Mouse (Mus musculus): ENCODE data around the gene Trpv5.

DNA sequence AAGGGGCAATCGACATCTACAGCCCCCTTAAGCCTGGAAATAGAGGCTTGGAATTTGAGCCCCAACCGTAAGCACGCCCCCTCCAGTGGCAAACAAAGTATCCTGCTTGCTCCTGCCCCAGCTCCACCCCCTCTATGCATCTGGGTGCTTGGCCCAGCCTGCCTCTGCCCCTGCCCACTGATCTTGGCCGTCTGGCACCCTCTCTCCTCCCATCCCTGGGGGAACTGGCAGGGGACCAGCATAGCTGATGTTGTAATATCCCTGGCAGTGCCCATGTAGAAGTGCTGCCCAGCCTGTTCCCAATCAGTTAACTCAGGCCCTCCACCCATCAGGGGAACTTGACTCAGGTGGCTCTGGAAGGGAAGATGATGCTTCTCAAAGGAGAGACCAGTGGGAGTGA, 74.4 kb downstream of the Trpv5 start:
- TF ChIP-seq POLR2A (IDR thresholded peaks at IDR 0.05; ENCODE audit: borderline replicate concordance, control insufficient read depth, low read depth, low read length) (no peak), CTCF (IDR thresholded peaks at IDR 0.05; ENCODE audit: control insufficient read depth, insufficient read depth, low read length) (no peak)

All from bone marrow, adult 2 months (tissue).